Mouse (Mus musculus): ENCODE measurements at regions not wholly inside any gene's neighbourhood (a gene's known extent, or its start where the extent isn't known, plus 50 kb on each side); places are given as distances from the start of the nearest gene placed in this dataset.

DNA sequence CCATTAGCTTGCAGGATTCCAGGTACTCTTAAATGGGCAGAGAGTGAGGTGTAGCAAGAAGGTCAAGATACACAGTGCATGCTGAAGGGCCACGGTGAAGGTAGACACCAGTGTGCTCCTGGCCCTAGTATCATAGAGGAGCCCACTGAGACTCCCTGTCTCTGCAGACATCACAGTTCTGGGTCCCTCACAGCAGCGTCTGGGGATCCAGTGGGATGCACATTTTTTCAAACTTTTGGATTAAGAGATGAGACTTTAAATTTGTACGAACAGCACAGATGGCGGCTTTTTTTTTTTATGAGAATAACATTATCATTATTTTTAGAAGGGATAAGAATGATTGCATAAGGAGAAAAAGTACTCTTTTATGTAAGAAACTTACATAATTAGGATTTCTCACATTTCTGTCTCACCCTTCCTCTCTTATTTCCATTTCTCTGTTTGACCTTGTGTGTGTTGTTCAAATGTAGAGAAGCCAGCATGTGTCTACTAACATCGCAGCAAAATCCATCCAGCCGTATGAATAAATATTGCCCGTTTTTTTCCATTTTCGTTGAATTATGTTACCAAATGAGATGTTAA, 441.8 kb upstream of the Tmem132c start:
- Histone ChIP-seq H3K27ac (ENCODE audit: insufficient read depth, low read length) (no peak overlapping the region), H3K4me1 (ENCODE audit: control insufficient read depth, insufficient read depth, low read length) (no peaks in the 10 kb centered on the region), H3K9ac (ENCODE audit: low read depth, poor library complexity, severe bottlenecking) (no peak overlapping the region), H3K36me3 (ENCODE audit: control insufficient read depth, insufficient read depth, low read length, poor library complexity, severe bottlenecking) (no peaks in the 10 kb centered on the region), H3K4me3 (ENCODE audit: low read depth, low read length) (no peak overlapping the region), H3K27me3 (ENCODE audit: control insufficient read depth, insufficient read depth, low read length, poor library complexity, severe bottlenecking) (no peaks in the 10 kb centered on the region), H3K9me3 (replicated peaks; ENCODE audit: control insufficient read depth, insufficient read depth, low read length, poor library complexity, severe bottlenecking) (no peaks in the 10 kb centered on the region)
- TF ChIP-seq POLR2A (IDR thresholded peaks at IDR 0.05; ENCODE audit: insufficient read depth, low read length) (no peak), EP300 (IDR thresholded peaks at IDR 0.05; ENCODE audit: insufficient read depth, low read depth, low read length) (no peak)

GRCm38 (mm10) chr5:126806656-126807055, 435.0 kb upstream of the Tmem132c start:
- H3K9ac ChIP-seq (ENCODE audit: low read depth, poor library complexity, severe bottlenecking): no peak overlapping the region
- no peak overlapping the region for H3K27ac ChIP-seq (ENCODE audit: insufficient read depth, low read length)
- H3K9me3 ChIP-seq (replicated peaks; ENCODE audit: control insufficient read depth, insufficient read depth, low read length, poor library complexity, severe bottlenecking): peaks cover 4% of the 10 kb centered on the region; the same call in 1 of the 2 replicates
- no peaks in the 10 kb centered on the region for H3K4me1 ChIP-seq (ENCODE audit: control insufficient read depth, insufficient read depth, low read length)
- H3K27me3 ChIP-seq (ENCODE audit: control insufficient read depth, insufficient read depth, low read length, poor library complexity, severe bottlenecking): no peaks in the 10 kb centered on the region
- no peak for TF ChIP-seq POLR2A (IDR thresholded peaks at IDR 0.05; ENCODE audit: insufficient read depth, low read length)
- no peak for TF ChIP-seq CTCF (IDR thresholded peaks at IDR 0.05; ENCODE audit: low read depth, low read length)
- TF ChIP-seq EP300 (IDR thresholded peaks at IDR 0.05; ENCODE audit: insufficient read depth, low read depth, low read length): no peak
- no peaks in the 10 kb centered on the region for H3K36me3 ChIP-seq (ENCODE audit: control insufficient read depth, insufficient read depth, low read length, poor library complexity, severe bottlenecking)
- H3K4me3 ChIP-seq (ENCODE audit: low read depth, low read length): no peak overlapping the region

DNA sequence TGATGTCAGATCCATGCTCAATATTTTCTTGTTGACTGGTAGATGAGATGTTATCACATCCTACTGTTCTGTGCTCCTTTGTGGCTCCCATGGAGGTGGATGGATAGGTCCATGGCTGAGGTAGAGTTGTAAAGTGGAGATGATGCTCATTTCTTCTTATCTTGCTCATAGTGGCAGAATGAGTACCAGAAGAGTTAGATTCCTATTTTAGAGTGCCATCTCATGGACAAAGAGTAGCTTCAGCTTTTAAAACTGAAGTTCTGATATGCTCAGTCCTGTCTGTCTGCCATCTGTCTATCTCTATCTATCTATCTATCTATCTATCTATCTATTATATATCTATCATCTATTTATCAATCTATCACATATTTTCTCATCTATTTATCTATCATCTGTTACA, 425.5 kb upstream of the Tmem132c start:
- Histone ChIP-seq H3K27ac (ENCODE audit: insufficient read depth, low read length) (no peak overlapping the region), H3K36me3 (ENCODE audit: control insufficient read depth, insufficient read depth, low read length, poor library complexity, severe bottlenecking) (no peaks in the 10 kb centered on the region), H3K4me1 (ENCODE audit: control insufficient read depth, insufficient read depth, low read length) (no peaks in the 10 kb centered on the region), H3K9ac (ENCODE audit: low read depth, poor library complexity, severe bottlenecking) (no peak overlapping the region), H3K4me3 (ENCODE audit: low read depth, low read length) (no peak overlapping the region), H3K9me3 (replicated peaks; ENCODE audit: control insufficient read depth, insufficient read depth, low read length, poor library complexity, severe bottlenecking) (peaks cover 10% of the 10 kb centered on the region; the same call in 1 of the 2 replicates), H3K27me3 (ENCODE audit: control insufficient read depth, insufficient read depth, low read length, poor library complexity, severe bottlenecking) (no peaks in the 10 kb centered on the region)
- TF ChIP-seq CTCF (IDR thresholded peaks at IDR 0.05; ENCODE audit: low read depth, low read length) (no peak), POLR2A (IDR thresholded peaks at IDR 0.05; ENCODE audit: insufficient read depth, low read length) (no peak), EP300 (IDR thresholded peaks at IDR 0.05; ENCODE audit: insufficient read depth, low read depth, low read length) (no peak)

GRCm38 (mm10) chr5:126835440-126835839, 406.2 kb upstream of the Tmem132c start:
- H3K4me1 ChIP-seq (ENCODE audit: control insufficient read depth, insufficient read depth, low read length): no peaks in the 10 kb centered on the region
- H3K27ac ChIP-seq (ENCODE audit: insufficient read depth, low read length): no peak overlapping the region
- H3K27me3 ChIP-seq (ENCODE audit: control insufficient read depth, insufficient read depth, low read length, poor library complexity, severe bottlenecking): no peaks in the 10 kb centered on the region; the same call in 1 of the 2 replicates
- no peaks in the 10 kb centered on the region for H3K9me3 ChIP-seq (replicated peaks; ENCODE audit: control insufficient read depth, insufficient read depth, low read length, poor library complexity, severe bottlenecking)
- H3K36me3 ChIP-seq (ENCODE audit: control insufficient read depth, insufficient read depth, low read length, poor library complexity, severe bottlenecking): no peaks in the 10 kb centered on the region
- no peak overlapping the region for H3K9ac ChIP-seq (ENCODE audit: low read depth, poor library complexity, severe bottlenecking)
- TF ChIP-seq EP300 (IDR thresholded peaks at IDR 0.05; ENCODE audit: insufficient read depth, low read depth, low read length) (no peak), CTCF (IDR thresholded peaks at IDR 0.05; ENCODE audit: low read depth, low read length) (no peak), POLR2A (IDR thresholded peaks at IDR 0.05; ENCODE audit: insufficient read depth, low read length) (no peak)
- no peak overlapping the region for H3K4me3 ChIP-seq (ENCODE audit: low read depth, low read length)

DNA sequence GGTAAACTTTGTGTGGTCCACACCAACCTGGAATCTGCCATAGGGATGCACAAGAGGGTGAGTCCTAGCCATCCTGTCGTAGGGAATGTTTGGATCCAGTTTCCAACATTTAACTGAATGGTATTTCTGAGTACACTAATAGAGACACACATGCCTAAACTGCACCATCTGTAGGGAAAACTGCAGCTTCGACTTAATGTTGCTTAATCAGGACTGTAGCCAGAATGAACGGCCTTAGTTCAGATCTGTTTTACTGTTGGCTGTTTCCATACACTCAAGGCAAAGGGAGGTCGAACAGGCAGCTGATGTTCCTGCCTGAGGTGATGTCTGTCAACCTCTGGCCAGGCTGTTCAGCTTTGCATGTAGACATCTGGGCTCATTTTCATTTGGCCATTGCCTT, 399.0 kb upstream of the Tmem132c start:
- Histone ChIP-seq H3K9ac (ENCODE audit: low read depth, poor library complexity, severe bottlenecking) (no peak overlapping the region), H3K9me3 (replicated peaks; ENCODE audit: control insufficient read depth, insufficient read depth, low read length, poor library complexity, severe bottlenecking) (no peaks in the 10 kb centered on the region), H3K4me3 (ENCODE audit: low read depth, low read length) (no peak overlapping the region), H3K4me1 (ENCODE audit: control insufficient read depth, insufficient read depth, low read length) (no peaks in the 10 kb centered on the region), H3K27me3 (ENCODE audit: control insufficient read depth, insufficient read depth, low read length, poor library complexity, severe bottlenecking) (no peaks in the 10 kb centered on the region), H3K36me3 (ENCODE audit: control insufficient read depth, insufficient read depth, low read length, poor library complexity, severe bottlenecking) (no peaks in the 10 kb centered on the region), H3K27ac (ENCODE audit: insufficient read depth, low read length) (no peak overlapping the region)
- TF ChIP-seq POLR2A (IDR thresholded peaks at IDR 0.05; ENCODE audit: insufficient read depth, low read length) (no peak), EP300 (IDR thresholded peaks at IDR 0.05; ENCODE audit: insufficient read depth, low read depth, low read length) (no peak), CTCF (IDR thresholded peaks at IDR 0.05; ENCODE audit: low read depth, low read length) (no peak)

DNA sequence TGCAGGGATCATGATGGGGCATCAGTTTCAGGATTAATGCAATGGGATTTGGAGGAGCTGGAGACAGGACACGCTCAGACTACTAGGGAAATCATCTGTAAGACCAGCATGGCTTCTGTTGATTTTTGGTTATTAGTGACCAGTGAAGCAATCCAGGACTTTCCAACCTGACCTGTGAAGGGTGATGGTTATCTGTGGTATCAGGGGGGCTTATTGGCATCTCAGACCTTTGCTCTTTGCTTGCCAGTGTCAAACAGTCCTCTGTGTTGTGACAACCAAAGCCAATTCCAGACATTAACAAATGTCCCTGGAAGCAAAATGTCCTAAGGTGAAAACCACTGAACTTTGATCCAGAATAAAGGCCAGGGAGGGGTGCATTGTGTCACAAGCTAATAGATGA, 379.5 kb upstream of the Tmem132c start:
- no peak overlapping the region for H3K9ac ChIP-seq (ENCODE audit: low read depth, poor library complexity, severe bottlenecking)
- H3K36me3 ChIP-seq (ENCODE audit: control insufficient read depth, insufficient read depth, low read length, poor library complexity, severe bottlenecking): no peaks in the 10 kb centered on the region
- no peak overlapping the region for H3K4me3 ChIP-seq (ENCODE audit: low read depth, low read length)
- H3K27ac ChIP-seq (ENCODE audit: insufficient read depth, low read length): no peak overlapping the region
- TF ChIP-seq CTCF (IDR thresholded peaks at IDR 0.05; ENCODE audit: low read depth, low read length) (no peak), POLR2A (IDR thresholded peaks at IDR 0.05; ENCODE audit: insufficient read depth, low read length) (no peak), EP300 (IDR thresholded peaks at IDR 0.05; ENCODE audit: insufficient read depth, low read depth, low read length) (no peak)
- no peaks in the 10 kb centered on the region for H3K9me3 ChIP-seq (replicated peaks; ENCODE audit: control insufficient read depth, insufficient read depth, low read length, poor library complexity, severe bottlenecking)
- no peaks in the 10 kb centered on the region for H3K4me1 ChIP-seq (ENCODE audit: control insufficient read depth, insufficient read depth, low read length)
- no peaks in the 10 kb centered on the region for H3K27me3 ChIP-seq (ENCODE audit: control insufficient read depth, insufficient read depth, low read length, poor library complexity, severe bottlenecking)

Data from ES-Bruce4 (cell line).